Mouse (Mus musculus) limb, embryonic 13.5 days (tissue): Measurements from ENCODE around the gene Fpgs. TPM values are rescaled to one million over a fixed set of nuclear protein-coding genes. Genes with fewer than 3 reads are reported as not detected.

Experiments used
- ATAC-seq: fragments of 200-750 bp; cut with Nextera tagmentation; 2 replicates; pipeline ENCODE4 v1.8.0; 2017; ENCODE audit warnings: low read depth, moderate number of reproducible peaks, moderate TSS enrichment; ENCODE audit not compliant: low FRiP score
- H3K27ac ChIP-seq: fragments of 300-500 bp; sonication (generic); 2 replicates; pipeline ENCODE4 v1.5.1; 2015; ENCODE audit warnings: inconsistent platforms, mild to moderate bottlenecking, moderate library complexity
- H3K27me3 ChIP-seq: fragments of 300-500 bp; sonication (generic); 2 replicates; pipeline ENCODE4 v1.6.1; 2015; ENCODE audit warnings: mild to moderate bottlenecking, inconsistent platforms
- H3K36me3 ChIP-seq: fragments of 300-500 bp; sonication (generic); 2 replicates; pipeline ENCODE4 v1.6.1; 2015; ENCODE audit warnings: inconsistent platforms, mild to moderate bottlenecking, moderate library complexity
- H3K4me1 ChIP-seq: fragments of 300-500 bp; sonication (generic); 2 replicates; pipeline ENCODE4 v1.6.1; 2015; ENCODE audit warnings: inconsistent platforms
- H3K4me2 ChIP-seq: fragments of 300-500 bp; sonication (generic); replicated peaks from 2 replicates; pipeline ENCODE4 v1.6.1; 2015; ENCODE audit warnings: inconsistent platforms, mild to moderate bottlenecking, moderate library complexity
- H3K4me3 ChIP-seq: fragments of 300-500 bp; sonication (generic); 2 replicates; pipeline ENCODE4 v1.5.1; 2015; ENCODE audit warnings: moderate library complexity, mild to moderate bottlenecking, inconsistent platforms
- H3K9ac ChIP-seq: fragments of 300-500 bp; sonication (generic); 2 replicates; pipeline ENCODE4 v1.6.1; 2015; ENCODE audit warnings: mild to moderate bottlenecking, inconsistent platforms
- H3K9me3 ChIP-seq: fragments of 300-500 bp; sonication (generic); 2 replicates; pipeline ENCODE4 v1.6.1; 2016; ENCODE audit warnings: inconsistent platforms
- WGBS: fragments of 180-500 bp; shearing (Covaris S2); methylation state at CpG from one replicate; pipeline ENCODE4 v1.1.7; 2015; 5-methylcytosine and 5-hydroxymethylcytosine counted together
- polyA plus RNA-seq: library from polyadenylated mRNA; unstranded; fragments of >200 nt; fragmentation: Nextera tagmentation; extraction: Ambion mirVana; gene quantifications from 2 replicates; pipeline ENCODE4 v1.2.1, GENCODE M21; 2015

The Fpgs gene
- polyA plus RNA-seq, 1 experiment from 2014 or later, result 35.4 TPM

DNA sequence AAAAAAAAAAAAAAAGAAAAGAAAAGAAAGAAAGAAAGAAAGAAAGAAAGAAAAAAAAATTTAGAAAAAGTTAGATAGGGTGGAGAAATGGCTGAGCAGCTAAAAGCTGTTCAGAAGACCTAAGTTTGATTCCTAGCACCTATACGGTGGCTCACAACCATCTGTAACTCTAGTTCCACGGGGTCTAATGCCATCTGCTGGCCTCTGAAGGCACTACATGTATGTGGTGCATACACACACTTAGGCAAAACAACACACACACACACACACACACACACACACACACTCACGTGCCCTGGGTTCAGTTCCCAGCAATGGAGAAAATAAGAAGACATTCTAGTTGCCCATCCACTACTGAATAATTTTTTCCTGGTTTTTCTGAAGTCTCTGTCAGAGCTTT lies 27.1 kb downstream of the Fpgs start:
- Histone ChIP-seq H3K9me3 (0 out of 2 replicates have a peak, but pooled peaks cover 3% of the 10 kb centered on the region), H3K27me3 (no peaks in the 10 kb centered on the region), H3K9ac (no peak overlapping the region), H3K4me2 (no peak overlapping the region), H3K36me3 (peaks cover 14% of the 10 kb centered on the region), H3K4me3 (no peak overlapping the region), H3K4me1 (peaks cover 20% of the 10 kb centered on the region), H3K27ac (no peak overlapping the region)
- 82% methylated on average over 3 of the region's 3 CpGs for WGBS
- ATAC-seq, result no peak

DNA sequence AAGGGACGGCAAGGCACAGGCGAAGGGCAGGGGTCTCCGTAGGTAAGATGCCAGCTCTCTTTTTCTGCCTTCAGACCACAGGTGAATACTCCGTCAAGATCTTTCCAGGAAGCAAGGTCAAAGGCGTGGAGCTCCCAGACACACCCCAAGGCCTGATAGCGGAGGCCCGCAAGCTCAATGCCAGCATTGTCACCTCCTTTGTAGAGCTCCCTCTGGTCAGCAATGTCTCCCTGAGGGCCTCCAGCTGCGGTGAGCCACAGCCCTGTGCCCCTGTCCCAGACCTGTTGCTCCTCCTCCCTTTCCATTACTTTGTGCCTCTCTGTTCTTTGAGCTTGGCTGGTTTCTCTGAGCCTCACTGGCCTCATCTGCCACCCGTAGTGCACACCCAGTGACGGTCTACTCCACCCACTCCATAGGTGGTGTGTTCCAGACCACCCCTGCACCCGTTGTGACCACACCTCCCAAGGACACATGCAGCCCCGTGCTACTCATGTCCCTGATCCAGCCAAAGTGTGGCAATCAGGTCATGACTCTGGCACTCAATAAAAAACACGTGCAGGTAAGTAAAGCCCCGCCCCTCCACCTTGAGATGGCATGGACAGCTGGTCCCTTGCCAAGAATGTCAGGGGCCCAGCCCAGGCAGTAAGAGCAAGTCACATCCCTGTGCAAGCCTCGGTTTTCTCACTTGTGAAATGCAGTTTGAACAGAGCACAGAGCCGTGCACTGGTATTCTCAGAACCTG lies 30.6 kb downstream of the Fpgs start:
- ATAC-seq, result no peak
- H3K36me3 ChIP-seq, result peaks cover 8% of the 10 kb centered on the region
- no peaks in the 10 kb centered on the region for H3K27me3 ChIP-seq
- H3K4me2 ChIP-seq, result no peak overlapping the region
- H3K9me3 ChIP-seq, result 0 out of 2 replicates have a peak, but pooled peaks cover 3% of the 10 kb centered on the region
- H3K4me1 ChIP-seq, result no peaks in the 10 kb centered on the region
- WGBS, result 74% methylated on average over 16 of the region's 16 CpGs
- H3K27ac ChIP-seq, result no peak overlapping the region
- H3K4me3 ChIP-seq, result no peak overlapping the region
- no peak overlapping the region for H3K9ac ChIP-seq

DNA sequence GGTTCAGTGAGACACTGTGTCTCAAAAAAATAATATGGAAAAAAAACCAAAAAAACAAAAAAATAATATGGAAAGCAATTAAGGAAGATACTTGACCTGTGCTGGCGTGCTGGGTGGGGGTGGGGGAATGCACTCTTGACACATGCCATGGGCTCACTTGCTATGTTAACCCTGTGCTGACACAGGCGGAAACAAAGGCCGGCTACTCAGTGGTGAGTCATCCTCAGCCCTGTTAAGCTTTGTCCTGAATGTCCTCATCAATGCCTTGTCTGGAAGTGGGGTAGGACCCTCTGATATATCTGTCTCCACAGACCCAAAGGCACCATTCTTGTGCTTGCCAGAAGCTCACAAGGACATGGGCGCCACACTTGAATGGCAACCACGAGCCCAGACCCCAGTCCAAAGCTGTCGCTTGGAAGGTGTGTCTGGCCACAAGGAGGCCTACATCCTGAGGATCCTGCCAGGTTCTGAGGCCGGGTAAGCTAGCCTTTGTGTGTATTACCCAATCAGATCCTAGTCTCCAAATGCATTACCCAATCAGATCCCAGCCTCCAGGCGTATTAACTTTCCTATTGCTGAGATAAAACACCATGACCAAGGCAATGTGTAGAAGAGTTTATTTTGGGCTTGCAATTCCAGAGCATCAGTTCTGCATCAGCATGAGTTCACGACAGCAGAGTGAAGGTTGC lies 31.9 kb downstream of the Fpgs start:
- WGBS, result 77% methylated on average over 9 of the region's 9 CpGs
- peaks cover 8% of the 10 kb centered on the region for H3K36me3 ChIP-seq
- H3K4me3 ChIP-seq, result no peak overlapping the region
- no peak overlapping the region for H3K4me2 ChIP-seq
- H3K4me1 ChIP-seq, result no peaks in the 10 kb centered on the region
- H3K9ac ChIP-seq, result no peak overlapping the region
- no peak for ATAC-seq
- no peak overlapping the region for H3K27ac ChIP-seq
- 0 out of 2 replicates have a peak, but pooled peaks cover 3% of the 10 kb centered on the region for H3K9me3 ChIP-seq
- H3K27me3 ChIP-seq, result no peaks in the 10 kb centered on the region

DNA sequence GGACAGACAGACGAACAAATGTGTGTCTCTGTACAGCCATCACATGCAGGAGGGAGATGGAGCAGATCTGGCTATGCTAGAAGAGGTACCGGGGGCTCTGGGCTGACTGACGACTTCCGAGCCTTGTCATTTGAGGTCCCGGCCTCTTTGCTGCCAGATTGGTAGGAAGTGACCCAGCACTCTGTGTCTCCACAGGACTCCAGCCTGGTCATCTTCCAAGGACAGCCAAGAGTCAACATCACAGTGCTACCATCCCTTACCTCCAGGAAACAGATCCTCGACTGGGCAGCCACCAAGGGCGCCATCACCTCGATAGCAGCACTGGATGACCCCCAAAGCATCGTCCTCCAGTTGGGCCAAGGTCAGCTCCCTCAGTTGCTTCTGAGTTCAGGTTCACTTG lies 32.8 kb downstream of the Fpgs start:
- ATAC-seq, result no peak
- Histone ChIP-seq H3K36me3 (peaks cover 8% of the 10 kb centered on the region), H3K9ac (no peak overlapping the region), H3K4me3 (no peak overlapping the region), H3K27ac (no peak overlapping the region), H3K4me1 (no peaks in the 10 kb centered on the region), H3K9me3 (no peaks in the 10 kb centered on the region), H3K4me2 (no peak overlapping the region), H3K27me3 (no peaks in the 10 kb centered on the region)
- 86% methylated on average over 9 of the region's 9 CpGs for WGBS

DNA sequence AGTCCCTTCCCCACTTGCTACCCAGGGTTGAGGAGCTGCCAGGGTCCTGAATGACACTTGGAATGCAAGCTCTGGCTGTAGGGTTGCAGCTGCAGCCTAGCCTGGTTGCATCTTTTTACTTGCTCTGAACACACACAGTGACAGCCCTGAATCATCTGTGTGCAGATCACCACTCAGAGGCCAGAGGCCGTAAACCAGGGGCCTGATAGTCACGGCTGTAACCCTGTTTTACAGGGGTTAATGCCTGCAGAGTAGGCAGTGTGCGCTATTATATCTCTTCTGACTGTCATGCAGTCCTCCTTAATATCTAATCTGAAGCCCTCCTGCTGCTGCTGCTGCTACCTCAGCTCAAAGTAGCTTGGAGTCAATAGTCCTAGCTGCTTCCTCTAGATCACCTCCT lies 34.1 kb downstream of the Fpgs start:
- H3K27ac ChIP-seq, result no peak overlapping the region
- H3K36me3 ChIP-seq, result peaks cover 3% of the 10 kb centered on the region; the same call in 1 of the 2 replicates
- H3K4me2 ChIP-seq, result no peak overlapping the region
- H3K4me3 ChIP-seq, result no peak overlapping the region
- WGBS, result 43% methylated on average over 3 of the region's 3 CpGs
- H3K4me1 ChIP-seq, result peaks cover 5% of the 10 kb centered on the region
- no peaks in the 10 kb centered on the region for H3K9me3 ChIP-seq
- H3K9ac ChIP-seq, result no peak overlapping the region
- no peaks in the 10 kb centered on the region for H3K27me3 ChIP-seq
- ATAC-seq, result no peak

DNA sequence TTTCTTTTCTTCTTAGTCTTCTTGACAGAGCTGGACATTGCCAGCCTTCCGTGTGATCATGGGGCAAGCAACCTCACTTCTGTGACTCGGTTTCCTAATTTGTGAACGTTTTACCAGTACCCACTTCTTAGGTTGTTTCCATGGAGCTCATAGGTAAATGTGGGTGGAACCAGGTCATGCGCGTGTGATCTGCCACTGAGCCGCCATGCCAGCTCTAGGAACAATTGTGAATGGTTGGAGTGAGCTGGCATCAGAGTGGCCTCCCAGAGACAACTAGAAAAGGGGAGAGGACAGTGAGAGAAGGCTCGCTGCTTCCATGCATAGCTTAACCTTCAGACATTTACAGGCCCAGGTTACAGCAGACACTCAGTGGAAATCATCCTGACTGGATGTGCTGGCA lies 35.8 kb downstream of the Fpgs start:
- no peak overlapping the region for H3K27ac ChIP-seq
- 87% methylated on average over 7 of the region's 7 CpGs for WGBS

DNA sequence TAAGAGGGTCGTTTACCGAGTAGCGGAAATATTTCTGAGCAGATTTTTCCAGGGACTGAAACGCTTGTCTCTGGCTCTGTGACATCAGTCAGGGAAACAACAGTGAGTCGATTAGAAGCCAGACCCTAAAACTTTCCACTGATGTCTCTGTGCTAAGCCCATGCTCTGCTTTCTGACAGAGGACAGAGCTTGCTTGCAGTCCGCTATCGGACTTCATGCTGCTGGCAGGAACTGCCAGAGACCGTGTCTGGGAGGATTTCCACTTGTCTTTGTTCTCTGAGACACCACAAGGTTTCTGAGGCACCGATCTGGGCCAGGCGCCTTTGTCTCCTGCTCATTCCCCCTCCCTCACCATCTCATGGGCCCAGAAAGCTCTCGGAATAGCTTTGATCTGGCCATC lies 36.2 kb downstream of the Fpgs start:
- peaks cover 7% of the 10 kb centered on the region for H3K4me1 ChIP-seq
- no peak for ATAC-seq
- no peak overlapping the region for H3K4me2 ChIP-seq
- H3K27me3 ChIP-seq, result no peaks in the 10 kb centered on the region
- H3K27ac ChIP-seq, result no peak overlapping the region
- peaks cover 3% of the 10 kb centered on the region; the same call in 1 of the 2 replicates for H3K36me3 ChIP-seq
- 52% methylated on average over 11 of the region's 11 CpGs for WGBS
- H3K4me3 ChIP-seq, result no peak overlapping the region
- H3K9ac ChIP-seq, result no peak overlapping the region
- H3K9me3 ChIP-seq, result no peaks in the 10 kb centered on the region

More for the DNA sequence above, 35.8 kb downstream of the Fpgs start:
- Histone ChIP-seq H3K9me3 (no peaks in the 10 kb centered on the region), H3K9ac (no peak overlapping the region), H3K4me2 (no peak overlapping the region), H3K36me3 (peaks cover 3% of the 10 kb centered on the region; the same call in 1 of the 2 replicates), H3K4me3 (no peak overlapping the region), H3K4me1 (peaks cover 7% of the 10 kb centered on the region), H3K27me3 (no peaks in the 10 kb centered on the region)
- ATAC-seq, result no peak

DNA sequence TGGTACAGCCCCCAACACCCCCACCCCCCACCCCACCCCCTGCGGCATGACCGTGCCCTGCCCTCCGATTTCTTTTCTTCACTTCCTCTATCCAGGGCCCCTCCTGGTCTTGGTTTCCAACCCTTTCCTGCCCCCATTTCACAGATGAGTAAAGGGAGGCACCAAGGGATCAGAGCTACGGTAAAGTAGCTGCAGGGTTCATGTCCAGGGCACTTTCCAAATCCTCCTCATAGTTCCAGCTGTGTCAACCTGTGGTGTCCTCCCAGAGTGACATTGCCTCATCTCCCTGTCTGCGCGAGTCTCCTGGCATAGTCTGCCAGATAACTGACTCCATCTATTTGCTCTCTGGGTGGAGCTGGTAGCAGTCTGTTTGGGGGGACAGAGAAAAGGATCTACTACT lies 38.1 kb downstream of the Fpgs start:
- no peak overlapping the region for H3K4me2 ChIP-seq
- 86% methylated on average over 6 of the region's 6 CpGs for WGBS
- H3K27me3 ChIP-seq, result no peaks in the 10 kb centered on the region
- no peaks in the 10 kb centered on the region for H3K36me3 ChIP-seq
- H3K4me1 ChIP-seq, result peaks cover 14% of the 10 kb centered on the region
- no peak overlapping the region for H3K4me3 ChIP-seq
- no peak overlapping the region for H3K9ac ChIP-seq
- H3K27ac ChIP-seq, result no peak overlapping the region
- H3K9me3 ChIP-seq, result no peaks in the 10 kb centered on the region
- ATAC-seq, result no peak

DNA sequence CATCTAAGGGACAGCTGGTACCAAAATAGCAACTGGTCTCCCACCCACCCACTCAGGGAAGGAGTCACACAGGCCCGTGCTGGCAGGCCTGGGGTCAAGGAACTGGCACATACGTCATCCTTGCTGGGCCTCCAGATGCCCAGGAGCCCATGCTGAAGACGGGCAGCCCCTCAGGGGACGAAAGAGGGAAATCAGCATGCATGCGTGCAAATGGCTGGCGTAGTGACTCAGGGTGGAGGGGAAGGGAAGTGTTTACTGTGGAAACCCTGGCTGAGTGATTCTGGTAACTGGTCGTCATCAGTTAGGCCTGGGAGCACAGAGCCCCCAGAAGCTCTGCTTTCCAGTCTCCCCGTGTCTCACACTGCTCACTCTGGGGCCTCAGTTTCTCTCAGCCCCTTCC lies 38.6 kb downstream of the Fpgs start:
- no peak overlapping the region for H3K4me3 ChIP-seq
- no peak overlapping the region for H3K27ac ChIP-seq
- no peaks in the 10 kb centered on the region for H3K27me3 ChIP-seq
- peaks cover 14% of the 10 kb centered on the region for H3K4me1 ChIP-seq
- no peak overlapping the region for H3K4me2 ChIP-seq
- ATAC-seq, result no peak
- H3K36me3 ChIP-seq, result no peaks in the 10 kb centered on the region
- H3K9ac ChIP-seq, result no peak overlapping the region
- 71% methylated on average over 8 of the region's 8 CpGs for WGBS
- H3K9me3 ChIP-seq, result no peaks in the 10 kb centered on the region

DNA sequence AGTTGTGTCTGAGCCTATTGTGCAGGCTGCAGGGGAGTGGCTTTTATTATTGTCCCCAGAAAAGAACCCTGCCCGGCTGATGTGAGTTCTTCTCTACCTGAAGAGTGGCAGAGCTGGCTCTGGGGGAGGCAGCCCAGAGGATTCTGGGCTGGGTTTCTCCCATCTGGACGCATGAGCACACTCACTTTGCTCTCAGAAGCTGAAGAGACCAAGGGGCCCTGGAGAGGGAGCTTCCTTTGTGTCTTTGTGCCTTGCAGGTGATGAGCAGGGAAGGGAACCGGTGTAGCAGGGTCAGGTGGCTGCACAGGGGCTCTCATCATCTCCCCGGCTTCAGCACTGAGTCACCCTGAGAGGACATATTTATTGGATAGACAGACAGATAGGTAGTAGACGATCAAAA lies 41.7 kb downstream of the Fpgs start:
- no peak for ATAC-seq
- peaks cover 14% of the 10 kb centered on the region for H3K4me1 ChIP-seq
- H3K4me2 ChIP-seq, result no peak overlapping the region
- no peaks in the 10 kb centered on the region for H3K36me3 ChIP-seq
- peak overlapping the region; percentile 35; the same call in 1 of the 2 replicates for H3K9ac ChIP-seq
- H3K27ac ChIP-seq, result peak overlapping the region; percentile 22; the same call in 1 of the 2 replicates
- 64% methylated on average over 5 of the region's 5 CpGs for WGBS
- no peak overlapping the region for H3K4me3 ChIP-seq
- H3K9me3 ChIP-seq, result no peaks in the 10 kb centered on the region
- no peaks in the 10 kb centered on the region for H3K27me3 ChIP-seq

DNA sequence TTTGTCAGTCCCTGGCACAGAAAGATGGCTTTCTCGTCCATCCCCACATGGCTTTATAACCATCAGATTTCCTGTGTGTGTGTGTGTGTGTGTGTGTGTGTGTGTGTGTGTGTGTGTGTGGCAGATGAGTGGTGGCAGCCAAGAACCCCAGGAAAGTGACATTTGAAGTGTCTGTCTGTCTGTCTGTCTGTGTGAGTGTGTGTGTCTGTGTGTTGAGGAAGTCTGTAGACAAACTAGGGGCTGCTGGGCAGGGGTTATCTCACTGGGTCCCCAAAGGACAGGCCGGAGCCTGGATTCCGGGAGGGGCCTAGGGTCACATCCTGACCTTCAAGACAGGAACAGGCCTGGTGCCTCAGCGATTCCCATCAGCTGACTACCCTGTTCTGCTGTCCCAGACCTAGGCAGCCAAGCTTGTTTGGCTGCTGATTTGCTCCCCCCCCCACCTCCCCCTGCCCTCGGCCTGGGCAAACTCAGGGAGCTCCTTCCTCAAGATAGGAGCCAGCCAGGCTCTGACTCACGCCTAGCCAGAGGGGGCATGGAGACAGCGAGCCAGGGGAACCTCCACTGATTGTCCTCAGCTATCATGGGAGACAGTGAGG lies 42.3 kb downstream of the Fpgs start:
- WGBS, result 52% methylated on average over 7 of the region's 7 CpGs
- Histone ChIP-seq H3K27me3 (no peaks in the 10 kb centered on the region), H3K4me1 (peaks cover 14% of the 10 kb centered on the region), H3K4me3 (no peak overlapping the region), H3K9me3 (no peaks in the 10 kb centered on the region), H3K27ac (peak overlapping the region; percentile 22; the same call in 1 of the 2 replicates), H3K36me3 (no peaks in the 10 kb centered on the region), H3K9ac (no peak overlapping the region; the same call in 1 of the 2 replicates), H3K4me2 (no peak overlapping the region)
- no peak for ATAC-seq

DNA sequence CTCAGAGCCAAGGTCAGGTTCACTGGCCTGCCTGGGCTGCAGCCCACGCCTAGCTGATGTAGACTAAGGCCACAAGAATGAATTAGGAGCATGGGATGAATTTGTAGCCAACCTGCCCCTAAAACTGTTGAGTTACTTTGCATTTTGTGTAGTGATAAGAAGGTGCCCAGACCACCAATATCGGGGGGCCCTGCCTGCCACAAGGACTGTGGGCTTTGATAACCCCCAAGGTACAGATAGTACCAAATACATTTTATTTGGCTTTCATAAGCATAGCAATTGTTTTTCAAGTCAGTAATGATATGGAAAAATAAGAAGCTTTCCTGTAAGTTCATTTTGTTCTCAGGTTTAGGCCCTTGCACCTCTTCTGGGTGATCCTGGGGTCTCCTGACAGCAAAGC lies 45.1 kb downstream of the Fpgs start:
- H3K4me1 ChIP-seq, result peaks cover 31% of the 10 kb centered on the region
- H3K27me3 ChIP-seq, result no peaks in the 10 kb centered on the region
- 89% methylated on average over 2 of the region's 2 CpGs for WGBS
- H3K9me3 ChIP-seq, result no peaks in the 10 kb centered on the region
- no peak overlapping the region for H3K27ac ChIP-seq
- no peak overlapping the region for H3K9ac ChIP-seq
- H3K36me3 ChIP-seq, result no peaks in the 10 kb centered on the region
- no peak overlapping the region for H3K4me2 ChIP-seq
- ATAC-seq, result no peak
- no peak overlapping the region for H3K4me3 ChIP-seq
